Mouse (Mus musculus) heart, postnatal 0 days (tissue): ENCODE results near the gene Zdhhc9.

Experiments
- CTCF ChIP-seq: IDR thresholded peaks from 2 replicates; pipeline ENCODE4 v1.5.1; 2016; ENCODE audit warnings: antibody characterized with exemption, control low read depth, low read depth
- EP300 ChIP-seq: IDR thresholded peaks from 2 replicates; pipeline ENCODE4 v1.6.1; 2016; ENCODE audit warnings: antibody characterized with exemption, low read depth

DNA sequence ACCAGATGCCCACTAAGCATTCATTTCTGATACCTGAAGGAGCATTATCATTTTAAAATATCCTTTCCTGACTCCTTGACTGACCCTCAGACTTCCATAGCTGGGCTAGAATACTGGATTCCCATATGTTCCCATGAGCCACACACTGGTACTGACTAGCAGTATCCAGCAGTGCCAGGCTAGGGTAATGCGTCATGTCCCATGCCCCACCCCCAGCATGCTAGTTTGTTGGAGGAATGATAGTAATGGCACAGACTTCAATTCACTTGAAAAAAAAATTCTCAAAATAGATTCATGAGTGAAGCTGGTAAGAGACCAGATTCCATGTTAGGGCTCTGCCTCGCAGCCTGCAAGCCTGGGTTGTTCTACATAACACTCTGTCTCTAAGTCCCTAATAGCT lies 9.7 kb downstream of the Zdhhc9 start:
- no peak for TF ChIP-seq EP300
- TF ChIP-seq CTCF, result no peak
